8 mouse cellular contexts compared by ENCODE assay signal in the genomic region with DNA sequence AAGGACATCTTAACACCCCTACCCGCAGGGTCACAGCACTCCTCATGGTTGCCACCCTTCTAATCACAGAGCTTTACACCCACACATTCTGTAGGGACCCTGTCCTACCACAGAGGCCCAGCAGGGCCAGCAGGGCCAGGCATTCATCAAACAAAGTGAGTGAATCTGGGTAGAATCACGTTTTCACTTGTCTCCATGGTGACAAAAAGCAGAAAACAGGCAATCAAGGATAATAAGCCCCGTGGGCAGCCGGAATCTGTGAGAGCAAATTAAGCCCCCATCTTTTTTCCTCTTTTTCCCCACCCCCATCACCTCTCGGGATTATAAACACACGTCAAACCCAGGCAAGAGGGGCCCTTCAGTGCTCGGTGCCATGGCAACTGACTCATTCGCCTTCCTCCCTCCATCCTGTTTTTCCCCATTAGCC.
A peak's percentile ranks its signal among the peaks of the same experiment; 100 is the strongest.
DNase-seq lines count a peak whose midpoint lies in the region; ATAC-seq lines count a peak whose summit lies in the region.
"Had no signal": no experiment of that assay in that cellular context is flagged by ENCODE, and none has a peak within 500 bp of the region (broad histone marks: within the 10 kb centered on the region; RNA-seq: fewer than 3 reads in every experiment).

No protein-coding gene starts in this region.

- H3K4me2 ChIP-seq in embryonic facial prominence, embryonic 11.5 days (ENCODE audit: low read depth, low read length), result no peak overlapping the region
- peak overlapping the region; percentile 17; the same call in 1 of the 2 replicates for H3K4me2 ChIP-seq in hindbrain, embryonic 15.5 days
- peak overlapping the region; percentile 22; the same call in 1 of the 2 replicates for H3K4me2 ChIP-seq in midbrain, embryonic 15.5 days

- H3K27me3 ChIP-seq in embryonic facial prominence, embryonic 11.5 days (ENCODE audit: control insufficient read depth, insufficient read depth, low read length), result no peaks in the 10 kb centered on the region
- no peaks in the 10 kb centered on the region for H3K27me3 ChIP-seq in hindbrain, embryonic 15.5 days
- H3K27me3 ChIP-seq in midbrain, embryonic 15.5 days (replicated peaks), result no peaks in the 10 kb centered on the region

- peak; percentile 95 for ATAC-seq in embryonic facial prominence, embryonic 11.5 days (replicated peaks; ENCODE audit: insufficient number of reproducible peaks, low FRiP score, low TSS enrichment, low read depth)
- ATAC-seq in hindbrain, embryonic 15.5 days (ENCODE audit: low FRiP score, low read depth), result peak; percentile 88
- ATAC-seq in midbrain, embryonic 15.5 days (replicated peaks), result peak; percentile 93
- no peak for ATAC-seq in inflammation-experienced regulatory T-cells, adult 6 months

- no peak overlapping the region for H3K27ac ChIP-seq in embryonic facial prominence, embryonic 11.5 days (replicated peaks; ENCODE audit: low read depth, low read length)
- peak overlapping the region; percentile 81 for H3K27ac ChIP-seq in hindbrain, embryonic 15.5 days (replicated peaks)
- peak overlapping the region; percentile 87 for H3K27ac ChIP-seq in midbrain, embryonic 15.5 days

- DNase-seq in brain, embryonic 18.5 days (ENCODE audit: low read depth, low spot score), result peak; percentile 62
- peak; percentile 71 for DNase-seq in embryonic facial prominence, embryonic 11.5 days (ENCODE audit: low spot score)
- no peak for DNase-seq in yolk sac, embryonic 10.5 days (ENCODE audit: low spot score)
- DNase-seq in urinary bladder, adult 18-20 months (ENCODE audit: low spot score in 2 of 2), result no peak
- DNase-seq: kidney, postnatal 25 days had no signal

- WGBS in embryonic facial prominence, embryonic 11.5 days, result 22% methylated on average over 8 of the region's 8 CpGs
- whole genome bisulfite sequencing in hindbrain, embryonic 15.5 days, result 28% methylated on average over 8 of the region's 8 CpGs
- 33% methylated on average over 8 of the region's 8 CpGs for WGBS in midbrain, embryonic 15.5 days

- H3K36me3 ChIP-seq in embryonic facial prominence, embryonic 11.5 days (replicated peaks; ENCODE audit: control insufficient read depth, insufficient read depth, low read depth, low read length), result no peaks in the 10 kb centered on the region
- no peaks in the 10 kb centered on the region for H3K36me3 ChIP-seq in hindbrain, embryonic 15.5 days
- H3K36me3 ChIP-seq in midbrain, embryonic 15.5 days (replicated peaks), result no peaks in the 10 kb centered on the region

- H3K9ac ChIP-seq in embryonic facial prominence, embryonic 11.5 days (replicated peaks; ENCODE audit: low read length), result no peak overlapping the region
- no peak overlapping the region for H3K9ac ChIP-seq in hindbrain, embryonic 15.5 days
- no peak overlapping the region for H3K9ac ChIP-seq in midbrain, embryonic 15.5 days

- H3K4me1 ChIP-seq in embryonic facial prominence, embryonic 11.5 days (ENCODE audit: control insufficient read depth, insufficient read depth, low read length), result no peaks in the 10 kb centered on the region
- H3K4me1 ChIP-seq in hindbrain, embryonic 15.5 days (replicated peaks), result 0 out of 2 replicates have a peak, but pooled peaks cover 3% of the 10 kb centered on the region
- peaks cover 5% of the 10 kb centered on the region; the same call in 1 of the 2 replicates for H3K4me1 ChIP-seq in midbrain, embryonic 15.5 days

- no peaks in the 10 kb centered on the region for H3K9me3 ChIP-seq in embryonic facial prominence, embryonic 11.5 days (replicated peaks; ENCODE audit: control insufficient read depth, low read length)
- H3K9me3 ChIP-seq in hindbrain, embryonic 15.5 days, result no peaks in the 10 kb centered on the region
- H3K9me3 ChIP-seq in midbrain, embryonic 15.5 days, result 0 out of 2 replicates have a peak, but pooled peaks cover 6% of the 10 kb centered on the region

- no peak overlapping the region for H3K4me3 ChIP-seq in embryonic facial prominence, embryonic 11.5 days (ENCODE audit: low read depth, low read length)
- no peak overlapping the region for H3K4me3 ChIP-seq in hindbrain, embryonic 15.5 days
- no peak overlapping the region for H3K4me3 ChIP-seq in midbrain, embryonic 15.5 days

Comparison
In these comparisons a context has a peak if more than half of its experiments do, and no peak if none do; other contexts are left out.
1. DNase-seq: peak in brain, embryonic 18.5 days (single experiment) and embryonic facial prominence, embryonic 11.5 days (single experiment); none in yolk sac, embryonic 10.5 days (single experiment) and urinary bladder, adult 18-20 months (0 of 2).